Mouse (Mus musculus): Measurements from ENCODE around the gene Rgs14.

DNA sequence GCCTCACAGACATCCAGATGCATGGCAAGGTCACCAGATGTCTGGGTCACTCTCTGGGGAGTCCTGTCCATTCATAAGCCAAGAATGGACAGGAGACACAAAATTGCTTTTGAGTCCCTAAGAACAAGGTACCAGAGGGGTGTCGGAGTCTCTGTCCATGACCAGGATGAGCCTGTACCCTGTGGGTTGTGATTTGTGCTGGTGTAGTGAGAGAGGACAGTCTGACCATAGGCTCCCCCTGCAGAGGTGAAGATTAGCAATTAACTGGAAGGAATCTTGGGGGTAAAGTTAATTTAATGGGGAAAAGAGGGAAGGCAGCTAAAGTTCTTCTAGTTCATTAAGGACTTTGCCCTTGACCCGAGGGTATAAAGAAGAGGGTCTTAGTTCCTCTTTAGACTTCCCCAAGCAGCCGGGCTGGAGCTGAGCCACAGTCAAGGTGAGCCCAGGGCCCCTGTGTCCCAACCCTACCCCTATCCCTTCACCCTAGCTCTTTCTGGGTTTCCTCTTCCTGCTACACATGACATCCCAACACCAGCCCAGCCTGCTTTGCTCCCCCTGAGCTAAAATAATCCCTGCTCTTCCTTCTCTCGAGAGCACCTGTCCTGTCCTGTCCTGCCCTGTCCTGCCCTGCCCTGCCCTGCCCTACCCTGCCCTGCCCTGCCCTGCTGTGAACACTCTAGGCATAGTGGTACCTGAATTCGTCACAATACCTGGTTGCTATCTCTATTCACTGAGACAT, 29.9 kb downstream of the Rgs14 start:
- TF ChIP-seq CTCF (IDR thresholded peaks at IDR 0.05; ENCODE audit: low read depth) (no peak), EP300 (IDR thresholded peaks at IDR 0.05; ENCODE audit: low read depth) (no peak)

Data from liver, embryonic 14.5 days (tissue).